Mouse (Mus musculus): ENCODE measurements at regions not wholly inside any gene's neighbourhood (a gene's known extent, or its start where the extent isn't known, plus 50 kb on each side); places are given as distances from the start of the nearest gene placed in this dataset.
A peak's percentile ranks its signal among the peaks of the same experiment; 100 is the strongest.

DNA sequence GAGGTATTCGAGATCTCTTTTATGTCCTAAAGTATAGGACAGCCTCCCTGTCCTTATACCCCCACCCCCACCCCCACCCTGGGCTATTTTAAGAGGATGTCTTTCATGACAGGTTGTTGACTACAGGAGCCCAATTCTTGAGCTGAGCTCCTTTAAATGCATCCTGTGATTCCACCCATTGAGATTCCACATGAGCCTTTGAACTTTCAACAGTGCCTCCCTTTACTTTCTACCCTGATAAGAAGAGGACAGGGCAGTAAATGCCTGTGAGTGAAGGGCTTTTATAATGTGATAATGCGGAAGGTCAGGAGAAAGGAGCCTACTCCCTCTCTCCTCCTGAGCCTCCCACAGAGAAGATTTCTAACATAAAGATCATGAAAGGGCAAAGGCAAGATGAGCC is 97.2 kb upstream of the Lmcd1 start:
- TF ChIP-seq CTCF (IDR thresholded peaks at IDR 0.05; ENCODE audit: low read depth): no peak
- no peak for TF ChIP-seq EP300 (optimal IDR thresholded peaks at IDR 0.05)
- Histone ChIP-seq H3K4me3 (ENCODE audit: low read depth, low read length) (no peak overlapping the region), H3K4me1 (replicated peaks; ENCODE audit: control insufficient read depth, insufficient read depth) (no peaks in the 10 kb centered on the region), H3K36me3 (ENCODE audit: control insufficient read depth, insufficient read depth, low read length) (no peaks in the 10 kb centered on the region), H3K27me3 (ENCODE audit: control insufficient read depth, insufficient read depth, low read length) (no peaks in the 10 kb centered on the region), H3K9me3 (ENCODE audit: control insufficient read depth, low read length) (no peaks in the 10 kb centered on the region), H3K4me2 (replicated peaks; ENCODE audit: low read depth) (no peak overlapping the region), H3K9ac (ENCODE audit: low read length) (no peak overlapping the region), H3K27ac (replicated peaks) (no peak overlapping the region)
- WGBS: 51% methylated on average over 2 of the region's 2 CpGs
- DNase-seq (ENCODE audit: low spot score) (no peak), ATAC-seq (ENCODE audit: low FRiP score, low TSS enrichment) (no peak)

DNA sequence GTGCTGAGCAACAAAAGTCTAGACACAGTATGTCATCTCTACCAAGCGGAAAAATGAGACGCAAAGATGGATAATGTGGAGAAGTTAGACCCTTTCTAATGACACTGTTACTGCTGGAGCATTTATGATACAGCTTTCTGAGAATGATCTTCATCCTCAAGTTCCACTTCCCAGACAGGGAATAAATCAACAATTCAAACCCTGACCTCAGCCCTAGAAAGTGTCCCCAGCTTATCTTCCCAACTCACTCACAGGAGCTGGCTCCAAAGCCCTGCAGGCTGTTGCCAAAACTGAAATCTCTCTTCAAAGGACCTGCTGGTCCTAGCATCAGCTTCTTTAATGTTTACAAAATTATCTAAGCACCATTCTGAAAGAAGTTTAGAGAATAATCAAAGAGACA is 85.9 kb upstream of the Lmcd1 start:
- ATAC-seq (ENCODE audit: low FRiP score, low TSS enrichment) (no peak), DNase-seq (ENCODE audit: low spot score) (no peak)
- Histone ChIP-seq H3K9me3 (ENCODE audit: control insufficient read depth, low read length) (no peaks in the 10 kb centered on the region), H3K4me1 (replicated peaks; ENCODE audit: control insufficient read depth, insufficient read depth) (no peaks in the 10 kb centered on the region), H3K27me3 (ENCODE audit: control insufficient read depth, insufficient read depth, low read length) (no peaks in the 10 kb centered on the region), H3K4me2 (replicated peaks; ENCODE audit: low read depth) (no peak overlapping the region), H3K4me3 (ENCODE audit: low read depth, low read length) (no peak overlapping the region), H3K36me3 (ENCODE audit: control insufficient read depth, insufficient read depth, low read length) (no peaks in the 10 kb centered on the region), H3K9ac (ENCODE audit: low read length) (no peak overlapping the region), H3K27ac (replicated peaks) (no peak overlapping the region)
- WGBS: 78% methylated on average over 2 of the region's 2 CpGs
- TF ChIP-seq EP300 (optimal IDR thresholded peaks at IDR 0.05) (no peak), CTCF (IDR thresholded peaks at IDR 0.05; ENCODE audit: low read depth) (no peak)

GRCm38 (mm10) chr6:112191032-112191431 is 82.5 kb upstream of the Lmcd1 start:
- WGBS: 49% methylated on average over 6 of the region's 6 CpGs
- peak; percentile 89 for TF ChIP-seq CTCF (IDR thresholded peaks at IDR 0.05; ENCODE audit: low read depth)
- no peak for TF ChIP-seq EP300 (optimal IDR thresholded peaks at IDR 0.05)

GRCm38 (mm10) chr6:112197445-112197844 is 76.1 kb upstream of the Lmcd1 start:
- ATAC-seq (ENCODE audit: low FRiP score, low TSS enrichment) (peak; percentile 53; the same call in 1 of the 2 replicates), DNase-seq (ENCODE audit: low spot score) (peak; percentile 80)
- Histone ChIP-seq H3K27ac (replicated peaks) (no peak overlapping the region), H3K36me3 (ENCODE audit: control insufficient read depth, insufficient read depth, low read length) (no peaks in the 10 kb centered on the region), H3K4me1 (replicated peaks; ENCODE audit: control insufficient read depth, insufficient read depth) (no peaks in the 10 kb centered on the region), H3K27me3 (ENCODE audit: control insufficient read depth, insufficient read depth, low read length) (no peaks in the 10 kb centered on the region), H3K4me2 (replicated peaks; ENCODE audit: low read depth) (peak overlapping the region; percentile 44; the same call in 1 of the 2 replicates), H3K9ac (ENCODE audit: low read length) (no peak overlapping the region), H3K9me3 (ENCODE audit: control insufficient read depth, low read length) (no peaks in the 10 kb centered on the region), H3K4me3 (ENCODE audit: low read depth, low read length) (0 out of 2 replicates have a peak overlapping the region, but pooled peaks have one; percentile 8)
- TF ChIP-seq EP300 (optimal IDR thresholded peaks at IDR 0.05): no peak
- TF ChIP-seq CTCF (IDR thresholded peaks at IDR 0.05; ENCODE audit: low read depth): peak; percentile 94
- 8% methylated on average over 16 of the region's 16 CpGs for WGBS

More at GRCm38 (mm10) chr6:112191032-112191431, 82.5 kb upstream of the Lmcd1 start:
- H3K27me3 ChIP-seq (ENCODE audit: control insufficient read depth, insufficient read depth, low read length): no peaks in the 10 kb centered on the region
- no peaks in the 10 kb centered on the region for H3K4me1 ChIP-seq (replicated peaks; ENCODE audit: control insufficient read depth, insufficient read depth)
- no peaks in the 10 kb centered on the region for H3K36me3 ChIP-seq (ENCODE audit: control insufficient read depth, insufficient read depth, low read length)
- ATAC-seq (ENCODE audit: low FRiP score, low TSS enrichment): no peak
- DNase-seq (ENCODE audit: low spot score): peak; percentile 69
- no peak overlapping the region for H3K4me2 ChIP-seq (replicated peaks; ENCODE audit: low read depth)
- no peak overlapping the region for H3K4me3 ChIP-seq (ENCODE audit: low read depth, low read length)
- H3K9me3 ChIP-seq (ENCODE audit: control insufficient read depth, low read length): no peaks in the 10 kb centered on the region
- no peak overlapping the region for H3K9ac ChIP-seq (ENCODE audit: low read length)
- no peak overlapping the region for H3K27ac ChIP-seq (replicated peaks)

GRCm38 (mm10) chr6:112199241-112199640 is 74.3 kb upstream of the Lmcd1 start:
- H3K9ac ChIP-seq (ENCODE audit: low read length): no peak overlapping the region
- no peak overlapping the region for H3K4me3 ChIP-seq (ENCODE audit: low read depth, low read length)
- no peak for ATAC-seq (ENCODE audit: low FRiP score, low TSS enrichment)
- H3K4me1 ChIP-seq (replicated peaks; ENCODE audit: control insufficient read depth, insufficient read depth): no peaks in the 10 kb centered on the region
- no peak for DNase-seq (ENCODE audit: low spot score)
- H3K27ac ChIP-seq (replicated peaks): no peak overlapping the region
- 83% methylated on average over 4 of the region's 4 CpGs for WGBS
- TF ChIP-seq EP300 (optimal IDR thresholded peaks at IDR 0.05): no peak
- no peak for TF ChIP-seq CTCF (IDR thresholded peaks at IDR 0.05; ENCODE audit: low read depth)
- H3K9me3 ChIP-seq (ENCODE audit: control insufficient read depth, low read length): no peaks in the 10 kb centered on the region
- H3K4me2 ChIP-seq (replicated peaks; ENCODE audit: low read depth): no peak overlapping the region
- H3K27me3 ChIP-seq (ENCODE audit: control insufficient read depth, insufficient read depth, low read length): no peaks in the 10 kb centered on the region
- H3K36me3 ChIP-seq (ENCODE audit: control insufficient read depth, insufficient read depth, low read length): no peaks in the 10 kb centered on the region

DNA sequence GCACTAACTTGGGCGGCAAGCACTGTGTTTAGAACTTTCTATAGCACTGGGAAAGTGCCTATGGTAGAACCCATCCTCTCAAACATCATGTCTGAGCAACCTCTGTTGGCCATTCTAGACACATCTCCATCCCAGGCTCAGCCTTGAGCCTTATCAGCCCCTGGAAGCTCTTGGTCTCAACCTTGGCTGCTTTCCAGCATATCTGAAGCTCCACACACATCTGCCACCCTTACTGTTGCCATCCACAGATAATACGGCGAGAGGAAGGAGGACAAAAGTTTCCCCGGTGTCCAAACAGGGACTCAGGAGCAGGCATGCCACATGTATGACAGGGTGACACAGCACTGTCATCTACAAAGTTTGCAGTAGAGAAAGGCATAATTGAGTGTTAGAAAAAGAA is 71.4 kb upstream of the Lmcd1 start:
- ATAC-seq (ENCODE audit: low FRiP score, low TSS enrichment): no peak
- no peak overlapping the region for H3K4me2 ChIP-seq (replicated peaks; ENCODE audit: low read depth)
- 79% methylated on average over 4 of the region's 4 CpGs for WGBS
- H3K4me3 ChIP-seq (ENCODE audit: low read depth, low read length): no peak overlapping the region
- H3K27ac ChIP-seq (replicated peaks): no peak overlapping the region
- no peak overlapping the region for H3K9ac ChIP-seq (ENCODE audit: low read length)
- no peak for TF ChIP-seq CTCF (IDR thresholded peaks at IDR 0.05; ENCODE audit: low read depth)
- no peak for TF ChIP-seq EP300 (optimal IDR thresholded peaks at IDR 0.05)
- H3K27me3 ChIP-seq (ENCODE audit: control insufficient read depth, insufficient read depth, low read length): no peaks in the 10 kb centered on the region
- no peaks in the 10 kb centered on the region for H3K4me1 ChIP-seq (replicated peaks; ENCODE audit: control insufficient read depth, insufficient read depth)
- no peaks in the 10 kb centered on the region for H3K36me3 ChIP-seq (ENCODE audit: control insufficient read depth, insufficient read depth, low read length)
- H3K9me3 ChIP-seq (ENCODE audit: control insufficient read depth, low read length): no peaks in the 10 kb centered on the region
- DNase-seq (ENCODE audit: low spot score): no peak

Data from stomach, postnatal 0 days (tissue).